Mouse (Mus musculus) kidney, embryonic 14.5 days (tissue): Measurements from ENCODE around the gene Slc39a13. TPM values are rescaled to one million over a fixed set of nuclear protein-coding genes. Genes with fewer than 3 reads are reported as not detected.

Source experiments
- ATAC-seq: fragments of 200-750 bp; cut with Nextera tagmentation; 2 replicates; pipeline ENCODE4 v1.8.0; 2017; ENCODE audit warnings: moderate number of reproducible peaks, mild to moderate bottlenecking, moderate TSS enrichment, moderate library complexity; ENCODE audit not compliant: low FRiP score, low TSS enrichment
- H3K27ac ChIP-seq: fragments of 300-500 bp; sonication (generic); 2 replicates; pipeline ENCODE4 v1.5.1; 2014; ENCODE audit warnings: low read depth, mild to moderate bottlenecking, low read length, moderate library complexity, mixed read lengths
- H3K27me3 ChIP-seq: fragments of 300-500 bp; sonication (generic); 2 replicates; pipeline ENCODE4 v1.6.1; 2014; ENCODE audit warnings: mild to moderate bottlenecking, low read length; ENCODE audit not compliant: control insufficient read depth, insufficient read depth
- H3K36me3 ChIP-seq: fragments of 300-500 bp; sonication (generic); 2 replicates; pipeline ENCODE4 v1.6.1; 2014; ENCODE audit warnings: low read length, mixed read lengths; ENCODE audit not compliant: control insufficient read depth, insufficient read depth
- H3K4me1 ChIP-seq: fragments of 300-500 bp; sonication (generic); 2 replicates; pipeline ENCODE4 v1.6.1; 2014; ENCODE audit warnings: low read length, mixed read lengths; ENCODE audit not compliant: control insufficient read depth, insufficient read depth
- H3K4me2 ChIP-seq: fragments of 300-500 bp; sonication (generic); replicated peaks from 2 replicates; pipeline ENCODE4 v1.6.1; 2014; ENCODE audit warnings: low read depth, mild to moderate bottlenecking, low read length
- H3K4me3 ChIP-seq: fragments of 300-500 bp; sonication (generic); 2 replicates; pipeline ENCODE4 v1.5.1; 2014; ENCODE audit warnings: mild to moderate bottlenecking, low read length
- H3K9ac ChIP-seq: fragments of 300-500 bp; sonication (generic); 2 replicates; pipeline ENCODE4 v1.6.1; 2014; ENCODE audit warnings: low read depth, mild to moderate bottlenecking, low read length, moderate library complexity
- H3K9me3 ChIP-seq: fragments of 300-500 bp; sonication (generic); 2 replicates; pipeline ENCODE4 v1.6.1; 2016; ENCODE audit warnings: low read length; ENCODE audit not compliant: control insufficient read depth
- WGBS: fragments of 180-500 bp; shearing (Covaris S2); extraction: QIAGEN DNeasy Blood & Tissue Kit; methylation state at CpG from one replicate; pipeline ENCODE4 v1.1.7; 2014; 5-methylcytosine and 5-hydroxymethylcytosine counted together
- polyA plus RNA-seq: library from polyadenylated mRNA; unstranded; fragments of >200 nt; fragmentation: Nextera tagmentation; extraction: Ambion mirVana; gene quantifications from 2 replicates; pipeline ENCODE4 v1.2.1, GENCODE M21; 2014

Slc39a13 gene
- polyA plus RNA-seq, 1 experiment from 2014 or later = 31.1 TPM

DNA sequence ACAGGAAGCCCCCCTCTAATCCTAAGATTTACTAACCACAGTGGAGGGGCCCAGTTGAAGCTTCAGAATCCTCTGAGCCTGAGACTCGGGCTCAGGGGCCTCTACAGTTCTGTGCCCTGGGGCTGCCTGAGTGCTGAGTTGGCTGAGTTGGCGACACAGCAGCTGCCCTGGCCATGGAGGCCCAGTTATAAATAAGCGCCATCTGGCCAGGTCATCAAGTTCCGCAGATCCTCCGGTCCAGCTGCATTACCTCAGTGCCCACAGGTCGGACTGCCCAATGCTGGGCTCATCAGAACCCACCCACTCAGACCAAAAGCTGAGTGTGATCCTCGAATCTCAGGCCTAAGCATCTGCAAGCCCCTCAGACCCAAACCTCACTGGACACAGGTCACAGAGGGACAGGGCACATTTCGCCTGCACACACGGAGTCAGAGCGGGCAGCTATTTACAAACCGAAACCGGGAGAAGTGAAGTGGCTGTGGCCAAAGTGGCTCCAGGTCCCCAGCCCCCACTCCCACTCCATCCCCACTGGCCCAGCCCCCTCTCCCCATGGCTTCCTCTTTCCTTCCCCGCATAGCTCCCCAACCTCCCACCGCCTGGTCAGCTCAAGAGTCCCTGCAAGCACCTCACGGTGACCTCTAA, 14.1 kb upstream of the Slc39a13 start:
- peaks cover under 1% of the 10 kb centered on the region; the same call in 1 of the 2 replicates for H3K4me1 ChIP-seq
- H3K4me2 ChIP-seq = no peak overlapping the region
- H3K9ac ChIP-seq = no peak overlapping the region
- H3K9me3 ChIP-seq = no peaks in the 10 kb centered on the region
- H3K36me3 ChIP-seq = no peaks in the 10 kb centered on the region
- 74% methylated on average over 15 of the region's 15 CpGs for WGBS
- no peak overlapping the region for H3K4me3 ChIP-seq
- no peak for ATAC-seq
- no peak overlapping the region for H3K27ac ChIP-seq
- no peaks in the 10 kb centered on the region for H3K27me3 ChIP-seq

DNA sequence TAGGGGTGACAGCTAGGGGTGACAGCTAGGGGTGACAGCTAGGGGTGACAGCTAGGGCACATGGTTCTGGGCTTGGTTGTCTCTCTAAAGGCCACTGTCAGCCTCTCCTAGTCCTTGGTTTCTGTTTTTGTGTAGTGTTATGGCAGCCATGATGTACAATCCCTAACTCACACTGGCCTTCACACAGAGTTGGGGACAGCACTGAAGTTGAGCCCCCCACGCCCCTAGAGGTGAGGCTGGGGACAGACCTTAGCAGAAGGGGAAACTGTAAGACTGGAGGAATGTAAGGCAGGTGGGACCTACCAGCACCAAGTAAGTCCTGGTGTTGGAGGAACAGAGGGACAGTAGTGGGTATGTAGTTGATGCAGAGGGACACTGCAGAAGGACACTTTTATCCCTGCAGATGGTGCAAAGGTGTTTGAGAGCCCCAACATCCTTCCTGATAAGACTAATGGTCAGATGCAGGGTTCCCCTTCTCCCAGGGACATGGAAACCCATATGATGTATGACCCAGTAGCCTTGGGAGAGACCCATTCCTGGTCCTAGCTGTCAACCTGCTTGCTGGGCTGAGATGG, 13.2 kb upstream of the Slc39a13 start:
- Histone ChIP-seq H3K4me1 (peaks cover 6% of the 10 kb centered on the region; the same call in 1 of the 2 replicates), H3K9me3 (no peaks in the 10 kb centered on the region), H3K27me3 (no peaks in the 10 kb centered on the region), H3K9ac (no peak overlapping the region), H3K4me3 (no peak overlapping the region), H3K36me3 (no peaks in the 10 kb centered on the region), H3K27ac (no peak overlapping the region), H3K4me2 (no peak overlapping the region)
- WGBS = 62% methylated on average over 1 of the region's 1 CpGs
- ATAC-seq = no peak

DNA sequence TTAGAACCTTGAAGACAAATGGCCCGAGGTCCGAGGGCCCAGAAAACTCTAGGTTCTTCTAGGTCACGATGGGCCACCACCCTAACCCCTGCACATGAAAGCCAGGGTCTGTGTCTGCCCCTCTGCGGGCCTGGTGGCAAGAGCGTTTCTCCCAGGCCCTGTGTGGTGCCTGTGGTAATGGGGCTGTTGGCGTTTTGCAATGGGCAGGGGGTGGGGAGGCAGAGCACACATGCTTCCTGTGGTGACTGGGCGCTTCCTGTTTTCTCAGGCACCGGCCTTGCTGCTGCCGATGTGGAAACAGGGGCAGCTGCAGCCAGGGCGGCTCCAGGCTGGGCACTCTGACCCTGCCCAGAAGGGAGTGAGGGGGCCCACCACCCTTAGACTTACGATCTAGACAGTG, 12.6 kb upstream of the Slc39a13 start:
- Histone ChIP-seq H3K4me1 (peaks cover 11% of the 10 kb centered on the region), H3K4me3 (no peak overlapping the region), H3K9ac (no peak overlapping the region), H3K27me3 (no peaks in the 10 kb centered on the region), H3K27ac (no peak overlapping the region), H3K36me3 (no peaks in the 10 kb centered on the region), H3K9me3 (no peaks in the 10 kb centered on the region), H3K4me2 (no peak overlapping the region)
- ATAC-seq = no peak
- 59% methylated on average over 11 of the region's 11 CpGs for WGBS

DNA sequence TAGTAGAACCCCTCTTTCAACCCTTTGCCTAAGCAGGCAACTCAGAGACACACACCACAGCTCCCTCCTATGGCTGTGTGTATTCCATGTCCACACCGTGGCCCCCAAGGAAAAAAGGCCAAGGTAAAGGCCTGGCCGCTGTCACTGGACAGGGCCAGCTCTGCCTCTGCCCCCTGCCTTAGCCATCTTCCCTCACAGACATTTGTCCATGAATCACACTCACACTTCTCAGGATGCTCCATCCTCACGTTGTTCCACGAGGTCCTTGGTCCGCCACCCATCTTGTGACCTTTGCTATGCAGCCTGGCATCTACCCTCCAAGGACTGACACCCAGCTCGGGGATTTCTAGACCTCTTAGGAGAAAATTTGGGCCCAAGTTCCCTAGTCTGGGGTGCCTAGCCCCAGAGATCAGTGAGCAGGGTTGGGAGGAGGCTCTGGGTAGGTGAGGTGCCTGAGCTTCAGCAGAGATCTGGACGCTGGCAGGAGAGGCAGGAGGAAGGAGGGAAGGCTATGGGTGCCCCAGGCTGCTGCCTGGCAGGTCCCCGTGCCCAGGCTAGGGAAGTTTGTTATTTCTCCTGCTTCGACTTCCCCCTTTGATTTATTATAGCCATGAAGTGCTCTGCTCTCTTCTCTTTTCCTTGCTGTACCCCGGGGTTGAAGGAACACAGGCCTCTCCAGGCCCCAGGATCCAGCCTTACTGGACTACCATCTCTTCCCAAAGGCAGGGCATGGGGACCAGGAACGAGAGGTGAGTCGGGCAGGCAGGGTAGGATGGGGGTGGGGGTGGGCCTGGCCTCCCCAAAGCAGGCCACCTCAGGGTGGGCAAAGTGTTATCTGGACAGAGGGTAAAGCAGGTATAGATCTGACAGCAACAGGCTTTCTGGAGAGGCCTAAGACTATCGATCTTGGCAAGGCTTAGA, 11.8 kb upstream of the Slc39a13 start, which contains the start of gene Spi1:
TSS of gene Spi1 (plus strand) at position 616 of the 921 bp plus-strand sequence.
- H3K9me3 ChIP-seq = no peaks in the 10 kb centered on the region
- no peak for ATAC-seq
- H3K27ac ChIP-seq = no peak within 1 kb of the TSS
- 68% methylated on average over 13 of the region's 13 CpGs for WGBS
- peaks cover 11% of the 10 kb centered on the region for H3K4me1 ChIP-seq
- H3K27me3 ChIP-seq = no peaks in the 10 kb centered on the region
- no peak within 1 kb of the TSS for H3K4me2 ChIP-seq
- H3K9ac ChIP-seq = no peak within 1 kb of the TSS
- H3K36me3 ChIP-seq = no peaks in the 10 kb centered on the region
- no peak within 1 kb of the TSS for H3K4me3 ChIP-seq

DNA sequence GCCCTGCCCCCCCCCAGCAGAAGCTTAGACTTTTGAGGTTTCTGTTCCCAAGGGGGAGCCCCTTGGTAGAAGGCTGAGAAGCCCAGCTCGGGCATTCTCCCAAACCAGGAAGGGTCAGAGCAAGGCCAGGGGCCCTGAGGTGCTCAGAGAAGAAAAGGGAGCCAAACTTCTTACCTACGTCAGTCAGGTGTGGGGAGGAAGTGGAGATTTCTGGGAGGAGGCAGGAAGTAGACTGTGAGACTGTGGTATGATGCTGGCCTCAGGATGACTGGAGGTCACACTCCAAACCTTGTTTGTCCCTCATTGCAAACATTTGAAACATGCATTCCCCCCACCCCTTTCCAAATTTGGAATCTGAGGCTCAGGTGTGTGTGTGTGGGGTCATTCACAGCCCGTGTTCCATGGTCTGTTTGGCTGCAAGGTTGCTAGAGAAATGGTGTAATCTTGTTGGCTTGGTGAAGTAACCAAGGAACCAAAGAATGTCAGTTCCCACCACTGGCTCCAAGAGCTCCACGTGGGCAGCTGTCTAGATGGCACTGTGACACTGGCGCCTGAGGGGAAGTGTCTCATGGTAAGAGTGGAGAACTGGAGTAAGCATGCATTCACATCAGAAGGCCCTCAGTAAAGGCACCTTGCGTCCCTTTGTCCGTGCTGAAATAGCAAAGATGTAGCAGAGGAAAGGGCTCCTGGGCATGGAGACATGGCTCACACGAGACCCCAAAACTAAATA, 10.7 kb upstream of the Slc39a13 start:
- Histone ChIP-seq H3K4me3 (no peak overlapping the region), H3K36me3 (no peaks in the 10 kb centered on the region), H3K27ac (no peak overlapping the region), H3K9ac (no peak overlapping the region), H3K9me3 (no peaks in the 10 kb centered on the region), H3K4me2 (no peak overlapping the region), H3K4me1 (peaks cover 11% of the 10 kb centered on the region), H3K27me3 (no peaks in the 10 kb centered on the region)
- ATAC-seq = no peak
- 82% methylated on average over 8 of the region's 8 CpGs for WGBS

DNA sequence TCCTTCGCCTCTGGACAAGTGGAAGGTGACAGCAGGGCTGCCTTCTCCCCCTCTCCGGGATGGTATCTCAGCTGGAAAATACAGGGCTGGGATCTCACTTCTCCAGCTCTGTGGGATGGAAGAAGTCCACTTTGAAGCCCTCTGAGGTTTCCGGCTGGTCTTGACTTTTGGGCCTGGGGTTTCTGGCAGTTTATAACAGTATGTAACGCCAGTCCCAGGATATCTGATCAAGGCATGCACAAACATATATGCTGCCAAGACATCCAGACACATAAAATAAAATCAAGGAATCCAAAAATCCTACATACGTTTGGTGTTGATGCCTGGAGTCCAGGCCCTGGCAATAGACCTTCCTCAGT, 8.8 kb upstream of the Slc39a13 start:
- no peaks in the 10 kb centered on the region for H3K27me3 ChIP-seq
- no peak overlapping the region for H3K27ac ChIP-seq
- peak overlapping the region; percentile 52 for H3K4me3 ChIP-seq
- H3K36me3 ChIP-seq = no peaks in the 10 kb centered on the region
- peak overlapping the region; percentile 73 for H3K9ac ChIP-seq
- no peak for ATAC-seq
- H3K4me1 ChIP-seq = peaks cover 11% of the 10 kb centered on the region
- 16% methylated on average over 5 of the region's 5 CpGs for WGBS
- no peaks in the 10 kb centered on the region for H3K9me3 ChIP-seq
- H3K4me2 ChIP-seq = peak overlapping the region; percentile 94

DNA sequence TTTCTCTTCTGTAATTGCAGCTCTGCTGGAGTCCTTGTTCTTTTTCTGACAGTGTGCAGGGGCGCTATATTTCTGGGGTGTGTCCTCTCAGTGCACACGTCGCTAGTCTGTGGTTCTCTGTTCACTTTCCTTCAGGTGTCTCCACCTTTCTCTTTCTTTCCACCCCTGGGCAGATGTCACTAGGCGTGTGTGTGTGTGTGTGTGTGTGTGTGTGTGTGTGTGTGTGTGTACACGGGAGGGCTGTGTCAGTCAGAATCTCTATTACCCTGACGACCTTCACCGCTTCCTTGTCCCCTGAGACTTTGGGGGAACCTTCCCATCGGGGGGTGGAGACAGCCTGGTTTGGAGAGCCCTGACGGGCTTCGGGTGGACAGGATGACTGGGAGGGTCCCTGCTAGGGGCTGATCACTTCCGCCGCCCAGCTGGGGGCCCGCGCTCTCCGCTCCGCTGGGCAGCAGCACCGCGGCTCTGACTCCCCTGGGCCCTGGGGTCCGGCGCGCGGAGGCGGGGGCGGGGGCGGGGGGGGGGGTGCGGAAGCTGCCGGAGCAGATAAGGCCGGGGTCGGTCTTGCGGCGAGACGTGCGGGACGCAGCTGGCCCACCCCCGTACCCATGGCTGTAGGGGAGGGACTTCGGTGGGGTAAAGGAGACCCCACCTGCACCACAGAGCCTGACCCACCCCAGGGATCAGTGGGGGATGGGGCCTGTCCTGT, 8.3 kb upstream of the Slc39a13 start:
- Histone ChIP-seq H3K36me3 (no peaks in the 10 kb centered on the region), H3K4me1 (peaks cover 11% of the 10 kb centered on the region), H3K9me3 (no peaks in the 10 kb centered on the region), H3K27me3 (no peaks in the 10 kb centered on the region), H3K9ac (peak overlapping the region; percentile 73), H3K4me3 (peak overlapping the region; percentile 52), H3K27ac (no peak overlapping the region), H3K4me2 (peak overlapping the region; percentile 94)
- under 1% methylated on average over 29 of the region's 36 CpGs for WGBS
- peak; percentile 89 for ATAC-seq

DNA sequence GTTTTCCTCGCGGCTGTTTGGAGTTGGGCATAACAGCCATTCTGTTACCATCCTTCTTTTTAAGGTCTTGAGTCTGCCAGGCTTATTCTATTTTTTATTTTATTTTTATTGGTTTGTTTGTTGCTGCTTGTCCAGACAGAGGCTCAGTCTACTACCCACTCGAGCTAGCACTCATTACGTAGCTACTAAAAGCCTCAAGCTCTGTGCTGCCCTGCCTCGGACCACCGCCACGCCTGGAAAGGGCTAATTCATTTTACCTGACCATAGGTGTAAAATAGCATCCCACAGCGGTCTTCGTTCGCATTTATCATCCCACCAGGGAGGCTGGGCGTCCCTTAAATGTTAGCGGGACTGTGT, 7.7 kb upstream of the Slc39a13 start:
- ATAC-seq = 0 out of 2 replicates have a peak, but pooled peaks have one; percentile 5
- WGBS = 18% methylated on average over 12 of the region's 12 CpGs
- no peaks in the 10 kb centered on the region for H3K36me3 ChIP-seq
- peak overlapping the region; percentile 94 for H3K4me2 ChIP-seq
- H3K9ac ChIP-seq = peak overlapping the region; percentile 73
- no peaks in the 10 kb centered on the region for H3K27me3 ChIP-seq
- no peaks in the 10 kb centered on the region for H3K9me3 ChIP-seq
- H3K4me1 ChIP-seq = peaks cover 11% of the 10 kb centered on the region
- H3K4me3 ChIP-seq = peak overlapping the region; percentile 52
- no peak overlapping the region for H3K27ac ChIP-seq
